Mouse (Mus musculus): ENCODE measurements around the gene Cpne5.

DNA sequence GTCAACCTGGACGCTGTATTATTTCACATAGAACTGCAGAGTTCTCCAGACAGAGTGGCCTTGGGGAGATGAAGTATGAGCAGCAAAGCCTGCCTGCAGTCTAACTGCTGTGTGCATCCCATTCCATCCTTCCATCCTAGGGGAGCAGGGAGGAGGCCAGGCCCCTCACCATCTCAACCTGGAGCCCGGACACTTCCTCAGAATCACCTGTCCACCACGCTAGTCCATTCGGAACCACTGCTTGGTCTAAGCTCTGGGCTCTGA lies 23.8 kb downstream of the Cpne5 start:
- TF ChIP-seq CTCF (IDR thresholded peaks at IDR 0.05; ENCODE audit: control insufficient read depth, insufficient read depth, insufficient read length) (no peak), USF1 (IDR thresholded peaks at IDR 0.05; ENCODE audit: low read depth) (no peak), MYOD1 (IDR thresholded peaks at IDR 0.05; ENCODE audit: control insufficient read depth, insufficient read length, low read depth) (no peak), MAX (IDR thresholded peaks at IDR 0.05) (no peak), MYOG (IDR thresholded peaks at IDR 0.05; ENCODE audit: control insufficient read depth, extremely low read depth, insufficient read length) (no peak)

All from C2C12 (cell line).